Mouse (Mus musculus): ENCODE measurements around the gene Lrrc56.
A peak's percentile ranks its signal among the peaks of the same experiment; 100 is the strongest.
"Not testable (repeated sequence)": the region's sequence is repeated elsewhere in the genome, so short reads cannot be mapped to it uniquely, and the experiment has no call there.

Gene Lrrc56

DNA sequence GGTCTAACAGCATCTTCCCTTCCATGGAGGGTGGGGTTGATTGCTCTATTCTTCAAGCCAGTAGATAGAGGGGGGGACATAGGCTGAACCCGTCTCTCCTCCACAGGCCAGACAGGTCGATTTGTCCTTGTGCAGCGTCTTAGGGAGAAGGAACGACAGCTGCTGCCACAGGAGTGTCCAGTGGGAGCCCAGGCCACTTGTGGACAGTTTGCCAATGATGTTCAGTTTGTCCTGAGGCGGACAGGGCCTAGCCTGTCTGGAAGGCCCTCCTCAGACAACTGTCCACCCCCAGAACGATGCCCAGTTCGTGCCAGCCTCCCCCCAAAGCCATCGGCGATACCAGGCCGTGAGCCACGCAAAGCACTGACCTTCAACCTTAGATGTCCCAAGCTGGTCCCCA, 22.9 kb downstream of the Lrrc56 start:
- no peak for DNase-seq (ENCODE audit: low spot score in 2 of 2)

DNA sequence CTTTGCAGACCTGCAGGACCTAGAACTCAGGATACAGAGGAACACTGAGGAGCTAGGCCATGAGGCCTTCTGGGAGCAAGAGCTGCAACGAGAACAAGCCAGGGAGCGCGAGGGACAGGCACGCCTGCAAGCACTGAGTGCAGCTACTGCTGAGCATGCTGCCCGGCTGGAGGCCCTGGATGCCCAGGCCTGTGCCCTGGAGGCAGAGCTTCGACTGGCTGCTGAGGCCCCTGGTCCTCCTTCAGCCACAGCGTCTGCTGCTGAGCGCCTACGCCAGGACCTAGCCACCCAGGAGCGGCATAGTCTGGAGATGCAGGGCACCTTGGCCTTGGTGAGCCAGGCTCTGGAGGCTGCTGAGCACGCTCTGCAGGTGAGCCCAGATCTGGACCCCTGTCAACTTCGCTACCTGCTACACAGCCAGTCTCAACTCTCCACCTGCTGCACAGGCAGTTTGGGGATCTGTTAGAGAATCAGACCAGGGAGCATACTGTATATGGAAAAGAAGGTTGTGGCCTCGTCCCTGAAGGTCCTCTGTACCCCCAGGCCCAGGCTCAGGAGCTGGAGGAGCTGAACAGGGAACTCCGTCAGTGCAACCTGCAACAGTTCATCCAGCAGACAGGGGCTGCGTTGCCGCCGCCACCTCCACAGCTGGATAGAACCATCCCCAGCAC, 23.5 kb downstream of the Lrrc56 start:
- no peak for DNase-seq (ENCODE audit: low spot score in 2 of 2)

DNA sequence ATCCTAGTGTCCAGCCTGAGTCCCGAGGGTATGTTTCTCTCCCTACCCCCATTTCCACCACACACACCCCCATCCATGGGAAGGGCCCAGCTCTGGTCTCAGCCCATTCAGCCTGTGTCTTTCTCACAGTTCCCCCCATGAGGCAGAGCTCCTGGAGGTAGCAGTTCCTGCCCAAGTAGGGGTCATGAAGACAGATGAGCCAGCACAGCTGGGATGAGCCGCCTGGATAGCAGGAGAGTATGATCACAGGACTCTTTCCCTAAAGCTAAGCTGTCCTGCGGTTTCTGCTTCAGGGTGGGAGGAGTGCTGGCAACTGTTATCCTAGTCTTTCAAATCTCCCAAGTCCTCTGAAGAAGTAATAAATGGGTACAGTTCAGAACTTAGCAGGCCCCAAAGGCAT, 24.2 kb downstream of the Lrrc56 start:
- no peak for DNase-seq (ENCODE audit: low spot score in 2 of 2)

DNA sequence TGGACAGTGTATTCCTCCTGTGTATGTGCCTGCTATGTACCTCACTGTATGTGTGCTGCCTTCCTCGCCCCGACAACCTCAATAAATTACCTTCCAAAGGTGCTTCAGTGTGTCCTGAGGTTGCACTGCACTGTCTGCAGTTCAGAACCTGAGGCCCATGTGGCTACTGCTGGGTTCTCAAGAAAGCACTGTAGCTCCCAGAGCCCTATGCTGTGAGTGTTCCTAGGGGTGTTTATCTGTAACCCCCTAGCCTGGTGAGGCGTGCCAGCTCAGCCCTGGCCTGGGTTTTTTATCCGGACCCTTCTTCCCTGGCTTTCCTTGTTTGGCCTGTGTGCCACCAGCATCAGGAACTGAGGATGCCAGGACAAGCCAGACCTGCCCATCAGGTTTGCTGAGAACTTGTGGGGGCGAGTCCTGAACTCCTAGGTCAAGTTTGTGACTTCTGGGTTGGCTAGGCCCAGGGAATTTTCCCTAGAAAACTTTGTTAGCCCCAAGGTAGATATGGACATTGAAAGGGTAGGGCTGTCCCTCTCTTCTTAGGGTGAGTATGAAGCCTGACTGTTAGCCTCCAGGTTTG, 24.7 kb downstream of the Lrrc56 start:
- DNase-seq (ENCODE audit: low spot score in 2 of 2): no peak

DNA sequence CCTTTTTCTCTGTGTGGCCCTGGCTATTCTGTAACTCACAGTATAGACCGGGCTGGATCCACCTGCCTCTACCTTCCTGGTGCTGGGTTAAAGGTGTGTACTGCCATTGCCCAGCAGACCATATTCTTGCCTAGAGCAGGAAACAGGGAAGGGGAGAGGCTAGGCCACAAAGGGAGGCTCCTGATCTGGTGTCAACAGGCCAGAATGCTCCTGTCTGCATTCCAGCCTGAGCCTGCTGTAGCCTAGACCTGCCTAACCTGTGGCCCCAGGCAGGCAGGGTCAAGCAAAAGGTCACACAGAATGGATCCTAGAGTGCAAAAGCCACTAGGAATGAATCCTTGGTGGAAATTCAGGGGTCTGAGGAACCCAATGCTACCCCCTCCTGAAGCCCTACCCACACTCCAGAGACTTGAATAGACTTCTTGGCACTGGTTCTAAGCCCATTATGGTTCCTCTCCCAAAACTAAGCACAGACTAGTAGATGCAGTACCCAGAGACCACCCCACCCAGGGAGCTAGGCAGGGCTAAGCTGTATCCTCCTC, 25.7 kb downstream of the Lrrc56 start:
- DNase-seq (ENCODE audit: low spot score in 2 of 2): no peak

DNA sequence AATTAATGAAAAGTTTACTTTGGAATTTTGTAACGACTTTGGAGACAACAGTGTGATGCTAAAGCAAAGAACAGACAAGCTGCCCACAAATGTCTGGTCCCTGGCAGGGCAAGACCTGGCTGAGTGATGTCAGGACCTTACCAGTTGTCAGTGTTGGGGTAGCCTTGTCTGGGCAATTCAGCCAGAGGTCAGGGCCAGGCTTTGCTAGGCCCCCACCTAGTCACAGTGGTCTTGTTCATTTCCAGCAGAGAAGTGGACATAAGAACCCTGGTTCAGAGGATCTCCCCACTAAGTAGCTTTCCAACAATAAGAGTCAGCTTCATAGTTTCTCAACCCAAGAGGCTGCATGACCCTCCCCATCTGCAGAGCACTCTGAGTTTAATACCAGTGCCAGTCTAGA, 26.4 kb downstream of the Lrrc56 start:
- DNase-seq (ENCODE audit: low spot score in 2 of 2): no peak

DNA sequence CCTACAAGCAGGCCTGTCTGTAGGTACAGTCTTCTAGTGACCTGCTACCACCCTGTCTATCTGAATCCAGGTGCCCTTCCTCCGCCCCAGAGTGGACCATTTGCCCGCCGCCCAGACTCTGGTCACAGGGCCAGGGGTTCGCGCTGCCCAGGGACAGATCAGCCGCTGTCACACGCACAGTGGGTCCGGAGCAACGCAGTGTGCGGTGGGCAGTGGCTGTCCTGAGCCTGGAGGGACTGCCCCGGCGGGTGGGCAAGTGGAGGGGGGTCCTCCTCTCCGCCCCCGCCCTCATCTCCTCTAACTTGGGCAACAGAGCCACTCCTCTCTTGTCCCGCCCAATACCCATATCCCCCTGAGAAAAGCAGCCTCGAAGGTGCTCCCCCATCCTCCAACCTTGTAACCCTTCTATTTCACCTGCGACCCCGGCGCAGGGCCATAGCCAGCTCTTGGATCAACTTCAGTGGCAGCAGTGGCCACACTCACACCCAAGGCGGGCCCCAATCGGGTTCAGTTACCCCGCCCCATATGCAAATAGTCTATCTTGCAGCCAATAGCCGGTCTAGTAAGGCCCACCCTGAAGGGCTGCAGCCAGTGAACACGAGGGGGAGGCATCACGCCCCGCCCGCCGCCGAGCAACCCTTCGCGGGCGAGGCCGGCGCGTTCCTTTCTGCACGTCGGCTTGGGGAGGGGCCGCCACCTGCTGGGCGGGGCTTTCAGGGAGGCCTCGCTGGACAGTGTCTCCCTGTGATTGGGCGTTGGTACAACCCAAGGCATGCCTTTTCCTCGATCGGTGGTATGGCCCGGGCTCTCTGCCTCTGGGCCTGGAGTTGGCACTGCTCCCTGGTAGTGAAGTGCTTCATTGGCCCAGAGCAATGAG, 27.5 kb downstream of the Lrrc56 start:
- DNase-seq (ENCODE audit: low spot score in 2 of 2): peak; percentile 90 to 93

DNA sequence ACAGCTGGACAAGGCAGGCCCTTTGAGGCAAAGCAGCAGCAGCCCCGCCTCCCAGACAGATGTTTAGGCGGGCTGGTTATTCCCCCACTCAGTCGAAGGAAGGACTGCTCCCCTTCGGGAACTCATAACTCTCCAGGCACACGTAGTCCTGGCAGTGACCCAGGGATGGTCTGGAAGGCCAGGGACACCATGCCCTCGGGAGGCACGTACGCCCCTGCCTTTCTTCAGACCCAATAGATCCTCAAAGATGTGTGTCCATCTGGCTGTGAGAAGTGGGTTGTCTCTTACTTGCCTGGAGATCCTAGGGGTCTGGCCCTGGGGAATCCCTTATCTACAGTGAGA, 28.1 kb downstream of the Lrrc56 start:
- DNase-seq (ENCODE audit: low spot score in 2 of 2): no peak

DNA sequence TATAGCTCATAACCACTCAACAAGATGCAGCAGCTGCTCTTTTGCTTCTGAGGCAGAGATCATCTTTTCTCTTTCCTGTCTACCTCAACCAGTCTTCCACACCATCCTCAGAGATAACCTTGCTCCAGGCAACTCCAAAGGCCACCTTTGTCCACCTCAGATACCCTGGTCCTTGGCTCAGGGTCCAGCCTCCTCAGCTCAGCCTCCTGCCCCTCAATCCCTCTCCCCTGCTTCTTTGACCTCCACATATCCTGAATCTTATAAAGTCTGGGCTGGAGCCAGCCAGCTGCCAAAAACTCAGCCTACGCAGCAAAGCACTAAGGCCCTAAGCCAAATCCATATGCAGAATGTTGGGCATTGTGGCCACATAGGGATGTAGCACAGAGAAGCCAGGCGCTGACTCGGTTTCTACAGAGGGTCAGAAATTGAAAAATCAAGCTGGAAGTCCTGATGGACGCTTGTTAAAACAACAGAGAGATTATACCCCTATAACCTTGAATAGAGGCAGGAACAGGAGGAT, 28.8 kb downstream of the Lrrc56 start:
- DNase-seq (ENCODE audit: low spot score in 2 of 2): no peak

DNA sequence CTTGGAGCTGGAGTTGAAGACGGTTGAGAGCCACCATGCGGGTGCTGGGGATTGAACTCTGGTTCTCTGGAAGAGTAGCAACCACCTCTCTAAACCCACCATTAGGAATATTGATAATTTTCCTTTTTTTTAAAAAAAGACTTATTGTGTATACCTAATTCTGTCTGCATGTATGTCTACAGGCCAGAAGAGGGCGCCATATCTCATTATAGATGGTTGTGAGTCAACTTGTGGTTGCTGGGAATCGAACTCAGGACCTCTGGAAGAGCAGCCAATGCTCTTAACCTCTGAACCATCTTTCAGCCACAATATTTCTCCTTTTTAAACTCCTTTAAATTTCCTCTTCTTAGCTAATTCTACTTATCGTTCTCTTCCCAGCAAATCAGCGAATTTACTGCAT, 32.6 kb downstream of the Lrrc56 start:
- no peak for DNase-seq (ENCODE audit: low spot score in 2 of 2)

DNA sequence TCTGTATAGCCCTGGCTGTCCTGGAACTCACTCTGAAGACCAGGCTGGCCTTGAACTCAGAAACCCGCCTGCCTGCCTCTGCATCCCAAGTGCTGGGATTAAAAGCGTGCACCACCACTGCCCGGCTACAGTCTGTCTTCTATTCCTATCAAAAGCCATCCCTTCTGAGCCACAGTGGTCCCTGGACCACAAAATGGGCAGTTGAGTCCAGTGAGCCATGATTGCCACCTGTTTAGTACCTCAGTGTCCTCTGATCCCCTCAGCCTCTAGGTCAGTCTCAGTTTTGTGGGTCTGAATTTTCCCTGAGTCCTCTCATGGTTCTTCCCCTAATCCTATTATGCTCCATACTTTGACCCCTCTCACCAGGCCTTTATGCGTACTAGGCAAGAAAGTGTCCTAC, 33.8 kb downstream of the Lrrc56 start:
- no peak for DNase-seq (ENCODE audit: low spot score in 2 of 2)

DNA sequence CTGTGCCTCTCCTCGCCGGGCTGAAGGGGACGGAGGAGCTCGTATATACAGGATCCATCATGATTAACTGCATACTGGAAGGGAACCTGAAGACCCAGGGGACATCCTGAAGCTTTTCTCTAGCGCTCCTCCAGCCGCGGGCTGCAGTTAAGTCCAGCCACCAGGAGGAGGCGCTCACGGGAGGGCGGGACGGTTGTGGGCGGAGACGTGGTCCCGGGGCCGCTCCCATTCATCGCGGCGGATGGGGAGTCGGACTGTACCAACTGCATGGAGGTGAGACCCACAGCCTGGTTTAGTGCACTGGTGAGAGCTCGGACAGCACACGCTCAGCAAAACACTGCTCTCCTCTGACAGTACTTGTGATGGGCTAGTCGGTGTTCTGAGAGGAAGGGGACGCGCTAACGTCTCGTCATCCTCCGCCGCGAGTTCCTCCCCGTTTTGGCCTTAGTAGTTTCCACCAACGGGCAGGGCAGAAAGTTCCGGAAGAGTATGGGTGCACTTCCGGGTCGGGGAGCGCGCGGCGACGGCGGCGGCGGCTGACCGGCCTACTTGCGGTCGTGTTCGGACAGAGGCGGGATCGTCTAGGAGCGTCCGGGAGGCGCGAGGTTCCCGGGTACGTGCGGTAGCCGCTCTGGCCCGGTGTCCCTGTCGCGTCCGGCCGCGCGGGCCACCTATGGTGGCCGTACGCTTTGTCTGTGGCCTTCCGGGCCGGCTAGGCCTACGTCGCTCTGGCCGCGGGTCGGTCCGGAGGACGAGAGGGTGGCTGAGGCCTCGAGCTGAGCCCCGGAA, 34.5 kb downstream of the Lrrc56 start, which contains the start of gene Phrf1:
Gene Phrf1, plus strand, starts transcription at position 506 of the 789 bp plus-strand sequence.
- DNase-seq (ENCODE audit: low spot score in 2 of 2): peak; percentile 78 to 83

DNA sequence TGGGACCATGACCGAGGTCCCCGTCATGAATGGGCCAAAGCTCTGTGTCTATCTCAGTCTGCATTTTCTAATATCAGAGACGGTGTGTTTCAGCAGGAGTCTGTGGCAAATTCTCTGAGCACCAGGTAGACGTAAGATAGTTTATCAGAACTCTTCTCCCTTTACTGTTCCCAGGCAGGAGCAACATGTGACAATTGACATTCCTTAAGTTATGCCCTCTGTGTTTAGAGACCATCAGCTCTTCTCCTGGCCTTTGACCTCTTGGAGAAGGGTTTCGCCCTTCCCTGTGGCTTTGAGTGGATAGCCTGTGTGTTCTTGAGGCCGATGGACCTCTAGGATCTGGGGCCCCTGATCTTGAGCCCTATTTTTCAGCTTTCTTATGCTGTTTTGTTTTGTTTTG, 35.7 kb downstream of the Lrrc56 start:
- no peak for DNase-seq (ENCODE audit: low spot score in 2 of 2)

DNA sequence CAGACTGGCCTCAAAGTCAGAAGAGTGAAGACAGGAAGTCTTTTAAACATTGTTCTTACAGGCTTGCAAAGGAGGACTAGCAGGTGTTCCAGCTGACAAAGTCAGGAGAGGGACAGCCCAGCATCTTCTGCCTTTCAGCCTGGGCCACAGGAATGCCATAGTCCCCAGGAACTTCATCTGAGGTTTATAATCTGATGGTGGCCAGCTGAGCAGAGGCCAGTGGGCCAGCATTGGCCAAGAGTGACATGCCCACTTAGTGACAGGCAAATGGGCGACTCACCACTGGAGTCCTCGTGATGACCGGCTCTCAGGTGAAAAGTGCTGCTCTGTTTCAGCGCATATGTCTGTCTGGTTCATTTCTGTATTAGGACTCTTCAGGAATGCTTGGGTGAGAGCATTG, 36.6 kb downstream of the Lrrc56 start:
- no peak for DNase-seq (ENCODE audit: low spot score in 2 of 2)

DNA sequence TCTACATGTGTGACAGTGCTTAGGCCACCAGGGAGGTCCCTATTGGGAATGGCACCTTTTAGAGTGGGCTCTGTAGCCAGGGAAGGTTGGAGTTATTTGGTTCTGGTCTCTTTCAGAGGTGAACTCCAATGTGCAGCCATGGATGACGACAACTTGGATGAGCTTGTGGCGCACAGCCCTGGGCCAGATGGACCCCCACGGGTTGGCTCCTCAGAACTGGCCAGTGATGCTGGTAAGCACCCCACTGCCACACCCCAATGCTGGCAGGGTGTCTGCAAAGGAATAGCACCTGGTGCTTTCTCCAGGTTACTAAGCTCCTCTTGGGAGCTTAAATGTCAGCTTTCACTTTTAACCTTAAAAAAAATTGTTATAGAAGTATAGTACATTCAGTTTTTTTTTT, 37.2 kb downstream of the Lrrc56 start:
- DNase-seq (ENCODE audit: low spot score in 2 of 2): no peak

DNA sequence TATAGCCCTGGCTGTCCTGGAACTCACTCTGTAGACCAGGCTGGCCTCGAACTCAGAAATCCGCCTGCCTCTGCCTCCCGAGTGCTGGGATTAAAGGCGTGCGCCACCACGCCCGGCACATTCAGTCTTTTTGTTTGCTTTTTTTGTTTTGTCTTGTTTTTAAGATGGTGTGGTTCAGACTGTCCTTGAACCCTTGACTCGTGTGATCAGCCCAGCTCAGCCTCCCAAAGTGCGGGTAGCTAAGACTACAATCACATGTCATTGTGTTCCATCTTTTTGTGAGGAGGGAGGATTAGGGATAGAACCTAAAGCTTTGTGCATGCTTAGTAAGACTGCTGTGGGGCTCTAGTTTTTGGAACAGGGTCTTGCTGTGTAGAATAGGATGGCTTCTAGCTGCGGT, 37.6 kb downstream of the Lrrc56 start:
- no peak for DNase-seq (ENCODE audit: low spot score in 2 of 2)

DNA sequence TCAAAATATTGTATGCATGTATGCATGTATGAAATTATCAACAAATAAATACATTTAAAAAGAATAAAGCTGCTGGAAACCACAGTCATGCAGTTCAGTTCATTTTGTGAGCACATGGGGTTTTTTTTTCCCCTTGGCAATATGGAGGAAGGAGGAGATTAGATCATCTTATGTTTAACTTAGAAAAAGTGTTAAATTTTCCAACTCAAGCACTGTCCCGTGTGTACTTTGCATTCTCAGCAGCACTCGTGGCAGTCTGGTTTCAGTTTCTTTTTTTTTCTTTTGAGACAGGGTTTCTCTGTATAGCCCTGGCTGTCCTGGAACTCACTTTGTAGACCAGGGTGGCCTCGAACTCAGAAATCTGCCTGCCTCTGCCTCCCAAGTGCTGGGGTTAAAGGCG, 56.5 kb downstream of the Lrrc56 start:
- DNase-seq (ENCODE audit: low spot score in 2 of 2): not testable (repeated sequence)

DNA sequence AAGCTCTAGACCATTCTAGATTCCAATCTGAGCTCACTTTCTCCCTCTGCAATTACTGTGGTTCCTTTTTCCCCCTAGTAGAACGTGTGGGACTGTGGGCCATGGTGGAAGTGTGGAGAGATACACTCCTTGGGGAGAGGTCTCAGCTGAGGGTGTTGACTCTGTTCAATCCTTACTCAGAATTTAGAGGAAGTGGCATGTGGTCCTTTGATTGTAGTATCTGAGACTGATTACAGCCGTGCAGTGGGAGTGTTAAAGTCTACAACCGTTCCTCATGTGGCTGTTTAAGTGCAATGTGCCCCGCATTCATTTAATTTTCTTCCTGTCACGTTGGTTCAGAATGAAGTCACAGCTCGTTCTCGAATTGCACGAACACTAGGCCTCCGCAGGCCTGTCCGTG, 62.2 kb downstream of the Lrrc56 start:
- no peak for DNase-seq (ENCODE audit: low spot score in 2 of 2)

Measured in right cerebral cortex, postnatal 36 days (tissue).